Mouse (Mus musculus): ENCODE results near the gene Chst10. TPM values are rescaled to one million over a fixed set of nuclear protein-coding genes. Genes with fewer than 3 reads are reported as not detected.
A peak's percentile ranks its signal among the peaks of the same experiment; 100 is the strongest.

Gene Chst10
- polyA plus RNA-seq, 1 experiment from 2014 or later = 0.93 TPM

- no peak overlapping the region for H3K4me2 ChIP-seq (replicated peaks; ENCODE audit: low read depth)
- no peak overlapping the region for H3K27ac ChIP-seq (ENCODE audit: low read depth, low read length)
- 24% methylated on average over 4 of the region's 4 CpGs for WGBS
- H3K4me1 ChIP-seq (replicated peaks; ENCODE audit: control insufficient read depth, insufficient read depth, low read length) = no peaks in the 10 kb centered on the region
- no peaks in the 10 kb centered on the region for H3K27me3 ChIP-seq (replicated peaks; ENCODE audit: control insufficient read depth, insufficient read depth, low read length)
- H3K9me3 ChIP-seq (ENCODE audit: control insufficient read depth) = no peaks in the 10 kb centered on the region
- no peak for ATAC-seq
- no peak overlapping the region for H3K9ac ChIP-seq (ENCODE audit: low read depth, low read length)
- H3K36me3 ChIP-seq (ENCODE audit: control insufficient read depth, insufficient read depth) = no peaks in the 10 kb centered on the region
- peak; percentile 63 for TF ChIP-seq CTCF (IDR thresholded peaks at IDR 0.05; ENCODE audit: low read depth)
- no peak overlapping the region for H3K4me3 ChIP-seq (ENCODE audit: low read depth, low read length)
Observed at GRCm38 (mm10) chr1:38862213-38862612, 35.7 kb downstream of the Chst10 start.

GRCm38 (mm10) chr1:38860867-38861524 lies 37.0 kb downstream of the Chst10 start:
- H3K27ac ChIP-seq (ENCODE audit: low read depth, low read length) = no peak overlapping the region
- no peak overlapping the region for H3K4me3 ChIP-seq (ENCODE audit: low read depth, low read length)
- TF ChIP-seq CTCF (IDR thresholded peaks at IDR 0.05; ENCODE audit: low read depth) = no peak
- no peak overlapping the region for H3K4me2 ChIP-seq (replicated peaks; ENCODE audit: low read depth)
- no peak overlapping the region for H3K9ac ChIP-seq (ENCODE audit: low read depth, low read length)
- no peak for ATAC-seq
- no peaks in the 10 kb centered on the region for H3K9me3 ChIP-seq (ENCODE audit: control insufficient read depth)
- no peaks in the 10 kb centered on the region for H3K36me3 ChIP-seq (ENCODE audit: control insufficient read depth, insufficient read depth)
- H3K4me1 ChIP-seq (replicated peaks; ENCODE audit: control insufficient read depth, insufficient read depth, low read length) = no peaks in the 10 kb centered on the region
- H3K27me3 ChIP-seq (replicated peaks; ENCODE audit: control insufficient read depth, insufficient read depth, low read length) = no peaks in the 10 kb centered on the region
- 84% methylated on average over 9 of the region's 9 CpGs for WGBS

GRCm38 (mm10) chr1:38860207-38860606 lies 37.8 kb downstream of the Chst10 start:
- Histone ChIP-seq H3K36me3 (ENCODE audit: control insufficient read depth, insufficient read depth) (no peaks in the 10 kb centered on the region), H3K9ac (ENCODE audit: low read depth, low read length) (no peak overlapping the region), H3K4me3 (ENCODE audit: low read depth, low read length) (no peak overlapping the region), H3K9me3 (ENCODE audit: control insufficient read depth) (no peaks in the 10 kb centered on the region), H3K4me2 (replicated peaks; ENCODE audit: low read depth) (no peak overlapping the region), H3K27ac (ENCODE audit: low read depth, low read length) (no peak overlapping the region), H3K4me1 (replicated peaks; ENCODE audit: control insufficient read depth, insufficient read depth, low read length) (no peaks in the 10 kb centered on the region), H3K27me3 (replicated peaks; ENCODE audit: control insufficient read depth, insufficient read depth, low read length) (no peaks in the 10 kb centered on the region)
- no peak for TF ChIP-seq CTCF (IDR thresholded peaks at IDR 0.05; ENCODE audit: low read depth)
- no peak for ATAC-seq
- 69% methylated on average over 5 of the region's 5 CpGs for WGBS

- Histone ChIP-seq H3K9ac (ENCODE audit: low read depth, low read length) (no peak overlapping the region), H3K36me3 (ENCODE audit: control insufficient read depth, insufficient read depth) (no peaks in the 10 kb centered on the region), H3K4me1 (replicated peaks; ENCODE audit: control insufficient read depth, insufficient read depth, low read length) (no peaks in the 10 kb centered on the region), H3K27ac (ENCODE audit: low read depth, low read length) (no peak overlapping the region), H3K27me3 (replicated peaks; ENCODE audit: control insufficient read depth, insufficient read depth, low read length) (no peaks in the 10 kb centered on the region), H3K9me3 (ENCODE audit: control insufficient read depth) (no peaks in the 10 kb centered on the region), H3K4me2 (replicated peaks; ENCODE audit: low read depth) (no peak overlapping the region), H3K4me3 (ENCODE audit: low read depth, low read length) (no peak overlapping the region)
- 24% methylated on average over 3 of the region's 3 CpGs for WGBS
- no peak for ATAC-seq
- TF ChIP-seq CTCF (IDR thresholded peaks at IDR 0.05; ENCODE audit: low read depth) = peak; percentile 78
Observed at GRCm38 (mm10) chr1:38856196-38856595, 41.8 kb downstream of the Chst10 start.

- Histone ChIP-seq H3K4me2 (replicated peaks; ENCODE audit: low read depth) (no peak overlapping the region), H3K9me3 (ENCODE audit: control insufficient read depth) (no peaks in the 10 kb centered on the region), H3K4me3 (ENCODE audit: low read depth, low read length) (no peak overlapping the region), H3K4me1 (replicated peaks; ENCODE audit: control insufficient read depth, insufficient read depth, low read length) (no peaks in the 10 kb centered on the region), H3K9ac (ENCODE audit: low read depth, low read length) (no peak overlapping the region), H3K27ac (ENCODE audit: low read depth, low read length) (no peak overlapping the region), H3K36me3 (ENCODE audit: control insufficient read depth, insufficient read depth) (no peaks in the 10 kb centered on the region), H3K27me3 (replicated peaks; ENCODE audit: control insufficient read depth, insufficient read depth, low read length) (no peaks in the 10 kb centered on the region)
- TF ChIP-seq CTCF (IDR thresholded peaks at IDR 0.05; ENCODE audit: low read depth) = no peak
- no peak for ATAC-seq
- 79% methylated on average over 2 of the region's 2 CpGs for WGBS
Observed at GRCm38 (mm10) chr1:38852250-38852649, 45.7 kb downstream of the Chst10 start.

- Histone ChIP-seq H3K27me3 (replicated peaks; ENCODE audit: control insufficient read depth, insufficient read depth, low read length) (no peaks in the 10 kb centered on the region), H3K27ac (ENCODE audit: low read depth, low read length) (no peak overlapping the region), H3K9me3 (ENCODE audit: control insufficient read depth) (no peaks in the 10 kb centered on the region), H3K4me2 (replicated peaks; ENCODE audit: low read depth) (no peak overlapping the region), H3K4me1 (replicated peaks; ENCODE audit: control insufficient read depth, insufficient read depth, low read length) (no peaks in the 10 kb centered on the region), H3K36me3 (ENCODE audit: control insufficient read depth, insufficient read depth) (no peaks in the 10 kb centered on the region), H3K9ac (ENCODE audit: low read depth, low read length) (no peak overlapping the region), H3K4me3 (ENCODE audit: low read depth, low read length) (no peak overlapping the region)
- no peak for TF ChIP-seq CTCF (IDR thresholded peaks at IDR 0.05; ENCODE audit: low read depth)
- ATAC-seq = no peak
- WGBS = 76% methylated on average over 2 of the region's 2 CpGs
Observed at GRCm38 (mm10) chr1:38850650-38851049, 47.3 kb downstream of the Chst10 start.
